Mouse (Mus musculus) liver, embryonic 15.5 days (tissue): ENCODE measurements around the gene Slc25a27. TPM values are rescaled to one million over a fixed set of nuclear protein-coding genes. Genes with fewer than 3 reads are reported as not detected.
A peak's percentile ranks its signal among the peaks of the same experiment; 100 is the strongest.

Experiments used
- ATAC-seq: fragments of 200-750 bp; cut with Nextera tagmentation; 2 replicates; pipeline ENCODE4 v1.8.0; 2017; ENCODE audit warnings: moderate number of reproducible peaks, mild to moderate bottlenecking, moderate library complexity; ENCODE audit not compliant: insufficient read depth
- H3K27ac ChIP-seq: fragments of 300-500 bp; sonication (generic); replicated peaks from 2 replicates; pipeline ENCODE4 v1.5.1; 2015; ENCODE audit warnings: mild to moderate bottlenecking, inconsistent platforms
- H3K27me3 ChIP-seq: fragments of 300-500 bp; sonication (generic); 2 replicates; pipeline ENCODE4 v1.6.1; 2015; ENCODE audit warnings: mild to moderate bottlenecking, inconsistent platforms
- H3K36me3 ChIP-seq: fragments of 300-500 bp; sonication (generic); replicated peaks from 2 replicates; pipeline ENCODE4 v1.6.1; 2015; ENCODE audit warnings: moderate library complexity, mild to moderate bottlenecking, inconsistent platforms
- H3K4me1 ChIP-seq: fragments of 300-500 bp; sonication (generic); replicated peaks from 2 replicates; pipeline ENCODE4 v1.6.1; 2015; ENCODE audit warnings: inconsistent platforms
- H3K4me2 ChIP-seq: fragments of 300-500 bp; sonication (generic); 2 replicates; pipeline ENCODE4 v1.6.1; 2015; ENCODE audit warnings: moderate library complexity, mild to moderate bottlenecking, inconsistent platforms
- H3K4me3 ChIP-seq: fragments of 300-500 bp; sonication (generic); replicated peaks from 2 replicates; pipeline ENCODE4 v1.5.1; 2015; ENCODE audit warnings: mild to moderate bottlenecking, inconsistent platforms
- H3K9ac ChIP-seq: fragments of 300-500 bp; sonication (generic); 2 replicates; pipeline ENCODE4 v1.6.1; 2015; ENCODE audit warnings: moderate library complexity, mild to moderate bottlenecking, inconsistent platforms
- H3K9me3 ChIP-seq: fragments of 300-500 bp; sonication (generic); replicated peaks from 2 replicates; pipeline ENCODE4 v1.6.1; 2016; ENCODE audit warnings: inconsistent platforms
- WGBS: fragments of 180-500 bp; shearing (Covaris S2); methylation state at CpG from one replicate; pipeline ENCODE4 v1.1.7; 2015; ENCODE audit warnings: mixed read lengths; ENCODE audit not compliant: insufficient replicate concordance; 5-methylcytosine and 5-hydroxymethylcytosine counted together
- polyA plus RNA-seq: library from polyadenylated mRNA; unstranded; fragments of >200 nt; fragmentation: Nextera tagmentation; extraction: Ambion mirVana; gene quantifications from 2 replicates; pipeline ENCODE4 v1.2.1, GENCODE M21; 2015

Slc25a27 gene
- 1.4 and 1.6 TPM in 2 replicates for polyA plus RNA-seq

DNA sequence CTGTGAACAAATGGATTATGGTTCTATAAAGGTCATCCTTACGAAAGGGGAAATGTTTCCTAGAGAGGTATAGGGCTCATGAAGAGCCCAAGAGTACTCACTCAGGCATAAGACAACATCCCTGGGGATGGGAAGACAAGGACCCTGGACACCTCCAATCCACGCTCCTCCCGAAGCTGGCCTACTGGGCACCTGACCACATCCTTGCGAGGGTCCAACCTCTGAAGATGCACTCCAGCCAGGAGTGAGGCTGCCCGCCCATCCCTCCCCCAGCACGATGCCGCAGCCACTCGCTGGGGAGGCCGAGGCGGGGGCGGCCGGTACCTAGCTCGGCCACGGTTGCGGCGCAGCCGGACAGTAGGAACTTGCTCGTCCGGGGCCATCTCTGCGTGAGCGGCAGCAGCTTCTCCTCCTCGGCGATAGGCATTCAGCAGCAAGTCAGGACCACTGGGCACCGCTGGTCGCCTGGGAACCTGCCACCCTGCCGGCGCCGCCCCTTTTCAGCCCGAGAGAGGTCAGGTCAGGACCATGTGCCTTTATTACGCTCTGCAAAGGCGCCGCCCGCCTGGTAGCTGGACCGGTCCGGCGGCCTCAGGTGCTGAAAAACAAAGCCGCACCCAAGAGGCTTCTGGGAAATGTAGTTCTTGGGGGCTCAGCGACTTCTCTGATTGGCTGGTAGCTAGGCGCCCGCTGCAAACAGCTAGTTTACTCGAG lies at the start of gene Slc25a27:
Slc25a27 (minus strand) TSS at position 639 of the 714 bp plus-strand sequence.
- WGBS = 1% methylated on average over 41 of the region's 41 CpGs
- Histone ChIP-seq H3K4me2 (peak within 1 kb of the TSS; percentile 82), H3K36me3 (no peaks in the 10 kb centered on the region), H3K9ac (peak within 1 kb of the TSS; percentile 29), H3K27ac (no peak within 1 kb of the TSS), H3K4me1 (peaks cover 19% of the 10 kb centered on the region; the same call in 1 of the 2 replicates), H3K4me3 (peak within 1 kb of the TSS; percentile 63), H3K27me3 (peaks cover 9% of the 10 kb centered on the region; the same call in 1 of the 2 replicates), H3K9me3 (no peaks in the 10 kb centered on the region)
- ATAC-seq = peak; percentile 86

DNA sequence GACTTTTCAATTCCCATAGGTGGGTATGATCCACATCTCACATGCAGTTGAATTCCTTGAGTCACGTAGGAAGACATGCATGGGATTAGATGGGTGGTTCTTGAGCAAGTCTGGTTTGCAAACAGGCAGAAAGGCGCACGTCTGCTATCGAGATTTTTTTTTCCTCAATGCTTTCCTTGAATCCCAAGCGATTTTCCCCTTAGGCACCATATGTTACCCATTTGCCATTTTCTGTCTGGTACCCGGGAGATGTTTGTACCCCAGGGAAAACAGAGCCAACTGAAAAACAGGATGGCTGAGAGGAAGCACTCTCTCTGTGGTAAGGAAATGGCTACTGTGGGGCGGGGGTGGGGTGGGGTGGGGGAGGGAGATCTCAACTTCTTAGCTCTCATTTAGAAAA lies 49.6 kb upstream of the Slc25a27 start:
- Histone ChIP-seq H3K36me3 (no peaks in the 10 kb centered on the region), H3K9me3 (no peaks in the 10 kb centered on the region), H3K27me3 (no peaks in the 10 kb centered on the region), H3K4me1 (no peaks in the 10 kb centered on the region), H3K27ac (no peak overlapping the region), H3K4me2 (no peak overlapping the region), H3K4me3 (no peak overlapping the region), H3K9ac (no peak overlapping the region)
- WGBS = 39% methylated on average over 7 of the region's 7 CpGs
- ATAC-seq = no peak

GRCm38 (mm10) chr17:43714191-43714590 lies 47.2 kb upstream of the Slc25a27 start:
- no peak for ATAC-seq
- Histone ChIP-seq H3K9me3 (no peaks in the 10 kb centered on the region), H3K27me3 (no peaks in the 10 kb centered on the region), H3K9ac (no peak overlapping the region), H3K4me2 (no peak overlapping the region), H3K4me3 (no peak overlapping the region), H3K27ac (no peak overlapping the region), H3K4me1 (no peaks in the 10 kb centered on the region), H3K36me3 (no peaks in the 10 kb centered on the region)
- 49% methylated on average over 3 of the region's 3 CpGs for WGBS

DNA sequence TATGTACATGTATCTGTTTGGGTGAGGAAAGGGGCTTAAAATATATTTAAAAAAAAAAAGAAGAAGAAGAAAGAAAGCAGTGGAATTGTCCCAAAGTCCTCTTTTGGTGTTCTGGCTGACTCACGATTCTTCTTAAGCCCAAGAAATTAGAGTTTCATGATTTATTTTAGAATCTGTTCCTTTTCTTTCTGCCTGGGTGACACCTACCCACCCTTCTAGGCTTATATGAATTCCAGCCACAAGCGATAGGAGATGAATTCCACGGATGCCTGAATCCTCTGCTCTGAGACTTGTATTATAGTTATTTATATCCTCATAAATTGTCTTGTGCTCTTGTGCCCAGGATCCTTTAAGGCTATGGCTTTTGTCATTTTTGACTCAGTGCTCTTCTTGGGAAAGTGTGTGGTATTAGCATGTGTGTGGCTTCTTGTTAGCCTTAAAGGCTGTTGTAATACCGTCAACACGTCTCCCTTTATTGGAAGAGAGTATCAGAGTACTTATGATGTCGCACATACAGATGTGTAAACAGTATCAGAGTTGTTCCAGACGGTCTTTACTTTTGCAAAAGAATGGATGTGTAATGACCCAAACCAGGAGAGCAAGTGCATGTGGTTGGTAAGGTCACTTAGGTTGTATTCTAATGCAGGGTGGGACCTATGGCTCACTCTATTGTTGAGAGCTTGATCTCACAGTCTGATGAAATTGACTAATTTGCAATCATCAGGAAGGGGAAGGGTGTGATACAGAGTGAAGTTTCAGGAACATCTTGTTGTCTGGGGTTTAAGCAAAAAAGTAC lies 44.7 kb upstream of the Slc25a27 start:
- H3K27me3 ChIP-seq = no peaks in the 10 kb centered on the region

DNA sequence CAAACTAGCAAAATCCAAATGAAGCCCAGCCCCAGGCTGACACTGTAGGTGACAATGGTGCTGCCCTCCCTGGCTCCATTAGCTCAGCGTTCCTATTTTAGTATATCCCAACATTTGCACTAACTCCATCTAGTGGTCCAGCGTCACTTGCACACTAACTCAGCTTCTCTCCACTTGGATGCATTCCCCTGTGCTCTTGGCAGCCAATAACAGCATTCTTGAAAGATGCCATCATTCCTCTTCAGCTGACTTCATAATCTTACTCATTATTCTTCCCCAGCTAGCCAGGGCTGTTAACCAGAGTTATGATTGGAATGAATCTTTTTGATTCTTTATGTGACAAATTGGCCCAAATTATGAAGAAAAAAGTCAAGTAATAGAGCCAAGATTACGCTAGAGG lies 40.2 kb upstream of the Slc25a27 start:
- 67% methylated on average over 3 of the region's 3 CpGs for WGBS
- Histone ChIP-seq H3K4me3 (no peak overlapping the region), H3K27ac (no peak overlapping the region), H3K36me3 (0 out of 2 replicates have a peak, but pooled peaks cover 2% of the 10 kb centered on the region), H3K4me2 (no peak overlapping the region), H3K9me3 (no peaks in the 10 kb centered on the region), H3K9ac (no peak overlapping the region), H3K4me1 (no peaks in the 10 kb centered on the region), H3K27me3 (no peaks in the 10 kb centered on the region)
- no peak for ATAC-seq

More for the DNA sequence above, 44.7 kb upstream of the Slc25a27 start:
- no peak overlapping the region for H3K27ac ChIP-seq
- H3K4me3 ChIP-seq = no peak overlapping the region
- 0 out of 2 replicates have a peak, but pooled peaks cover 2% of the 10 kb centered on the region for H3K36me3 ChIP-seq
- H3K9ac ChIP-seq = no peak overlapping the region
- no peak overlapping the region for H3K4me2 ChIP-seq
- H3K9me3 ChIP-seq = no peaks in the 10 kb centered on the region
- WGBS = 62% methylated on average over 7 of the region's 7 CpGs
- no peak for ATAC-seq
- H3K4me1 ChIP-seq = no peaks in the 10 kb centered on the region

DNA sequence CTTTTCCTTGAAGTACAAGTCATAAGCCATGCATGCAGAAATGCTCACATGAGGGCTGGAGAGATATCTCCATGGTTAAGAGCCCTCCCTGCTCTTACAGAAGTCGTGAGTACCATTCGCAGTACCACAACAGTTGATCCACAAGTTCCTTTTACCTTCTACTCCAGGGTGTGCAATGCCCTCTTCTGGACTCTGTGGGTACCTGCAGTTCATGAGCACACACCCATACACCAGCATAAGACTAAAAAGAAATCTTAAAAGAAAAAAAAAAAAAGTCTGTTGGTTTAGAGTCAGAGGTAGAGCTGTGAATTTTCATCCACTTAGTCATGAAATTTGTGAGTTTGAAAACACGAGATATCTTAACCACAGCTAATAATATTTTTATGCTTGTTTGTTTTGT lies 39.7 kb upstream of the Slc25a27 start:
- Histone ChIP-seq H3K9ac (no peak overlapping the region), H3K4me2 (no peak overlapping the region), H3K36me3 (0 out of 2 replicates have a peak, but pooled peaks cover 2% of the 10 kb centered on the region), H3K9me3 (no peaks in the 10 kb centered on the region), H3K4me3 (no peak overlapping the region), H3K27me3 (no peaks in the 10 kb centered on the region), H3K27ac (no peak overlapping the region), H3K4me1 (no peaks in the 10 kb centered on the region)
- no peak for ATAC-seq
- WGBS = 60% methylated on average over 3 of the region's 3 CpGs

GRCm38 (mm10) chr17:43704216-43704930 lies 37.4 kb upstream of the Slc25a27 start:
- 0 out of 2 replicates have a peak, but pooled peaks cover 2% of the 10 kb centered on the region for H3K36me3 ChIP-seq
- H3K27me3 ChIP-seq = no peaks in the 10 kb centered on the region
- no peak for ATAC-seq
- H3K4me2 ChIP-seq = no peak overlapping the region
- H3K4me3 ChIP-seq = no peak overlapping the region
- WGBS = 71% methylated on average over 12 of the region's 12 CpGs
- no peak overlapping the region for H3K9ac ChIP-seq
- H3K9me3 ChIP-seq = no peaks in the 10 kb centered on the region
- H3K4me1 ChIP-seq = no peaks in the 10 kb centered on the region
- H3K27ac ChIP-seq = no peak overlapping the region

- Histone ChIP-seq H3K4me3 (no peak overlapping the region), H3K4me1 (no peaks in the 10 kb centered on the region), H3K9me3 (no peaks in the 10 kb centered on the region), H3K4me2 (no peak overlapping the region), H3K27ac (no peak overlapping the region), H3K9ac (no peak overlapping the region), H3K36me3 (no peaks in the 10 kb centered on the region), H3K27me3 (no peaks in the 10 kb centered on the region)
- WGBS = 49% methylated on average over 6 of the region's 6 CpGs
- ATAC-seq = no peak
Measured at GRCm38 (mm10) chr17:43701060-43701459, 34.0 kb upstream of the Slc25a27 start.

DNA sequence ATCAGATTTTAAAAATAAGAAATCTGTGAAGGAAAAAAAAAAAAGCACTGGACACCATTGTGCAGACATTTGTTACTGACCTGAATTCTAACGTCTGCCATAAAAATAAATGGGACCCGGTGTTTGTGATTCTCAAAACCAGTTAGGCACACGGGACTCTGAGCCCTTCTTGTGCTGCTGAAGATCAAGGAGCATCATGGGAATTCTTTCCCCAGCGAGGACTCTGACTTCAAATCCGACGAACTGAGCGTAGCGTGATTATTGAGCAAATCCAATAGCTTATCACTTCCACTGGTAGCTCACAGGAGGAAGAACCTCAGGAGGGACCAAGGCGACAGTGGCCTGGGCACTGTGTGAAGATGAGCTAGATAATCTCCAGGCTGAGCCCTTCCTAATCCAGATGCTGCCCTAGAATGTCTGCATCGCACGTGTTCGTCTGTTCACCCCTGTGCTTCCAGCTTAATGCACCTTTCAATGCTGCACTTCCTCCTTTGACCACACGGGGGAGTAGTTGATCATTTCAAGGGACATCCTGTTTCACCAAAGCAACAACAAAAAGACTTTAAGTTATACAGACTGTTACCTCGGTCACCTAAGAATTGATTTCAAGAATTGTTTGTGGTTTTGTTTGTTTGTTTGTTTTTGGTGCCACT lies 32.1 kb upstream of the Slc25a27 start:
- no peaks in the 10 kb centered on the region for H3K9me3 ChIP-seq
- 33% methylated on average over 14 of the region's 14 CpGs for WGBS
- H3K4me2 ChIP-seq = no peak overlapping the region

GRCm38 (mm10) chr17:43689591-43689990 lies 22.6 kb upstream of the Slc25a27 start:
- Histone ChIP-seq H3K27me3 (no peaks in the 10 kb centered on the region), H3K4me3 (no peak overlapping the region), H3K4me1 (no peaks in the 10 kb centered on the region), H3K27ac (no peak overlapping the region), H3K9me3 (no peaks in the 10 kb centered on the region), H3K36me3 (peaks cover 11% of the 10 kb centered on the region; the same call in 1 of the 2 replicates), H3K4me2 (no peak overlapping the region), H3K9ac (no peak overlapping the region)
- 55% methylated on average over 9 of the region's 9 CpGs for WGBS
- ATAC-seq = no peak

More for the DNA sequence above, 32.1 kb upstream of the Slc25a27 start:
- Histone ChIP-seq H3K36me3 (peaks cover 3% of the 10 kb centered on the region; the same call in 1 of the 2 replicates), H3K27ac (no peak overlapping the region), H3K4me1 (no peaks in the 10 kb centered on the region), H3K27me3 (no peaks in the 10 kb centered on the region), H3K9ac (no peak overlapping the region), H3K4me3 (no peak overlapping the region)
- no peak for ATAC-seq
